Mouse (Mus musculus): Measurements from ENCODE around the gene Gm17093. TPM values are rescaled to one million over a fixed set of nuclear protein-coding genes. Genes with fewer than 3 reads are reported as not detected.
"Not testable (repeated sequence)": the region's sequence is repeated elsewhere in the genome, so short reads cannot be mapped to it uniquely, and the experiment has no call there.

The Gm17093 gene
- total RNA-seq (2022) = not detected

- not testable (repeated sequence) for DNase-seq (ENCODE audit: low spot score in 2 of 2)
Observed at GRCm38 (mm10) chr14:44517976-44518375, at the start of gene Gm17093. Gene Gm17093, plus strand, starts transcription at chr14:44518276.

GRCm38 (mm10) chr14:44492163-44492562, 25.9 kb upstream of the Gm17093 start, which contains the start of gene BC061237:
Gene BC061237, plus strand, starts transcription at chr14:44492463.
- DNase-seq (ENCODE audit: low spot score in 2 of 2) = not testable (repeated sequence)

- not testable (repeated sequence) for DNase-seq (ENCODE audit: low spot score in 2 of 2)
Observed at GRCm38 (mm10) chr14:44547961-44548360, 29.9 kb downstream of the Gm17093 start.

Other genes starting within 250 kb of the Gm17093 start
- gene Gm8220, start 232.7 kb upstream of the Gm17093 start, total RNA-seq (2022) = not detected
- not detected for gene Gm5930, start 179.7 kb upstream of the Gm17093 start, total RNA-seq (2022)
- not detected for gene Gm8229, start 152.9 kb upstream of the Gm17093 start, total RNA-seq (2022)
- not detected for gene Gm3371, start 107.6 kb upstream of the Gm17093 start, total RNA-seq (2022)
- gene Gm8232, start 84.6 kb upstream of the Gm17093 start, total RNA-seq (2022) = not detected
- gene BC061237, start 25.8 kb upstream of the Gm17093 start, total RNA-seq (2022) = not detected
- gene Gm8247, start 64.9 kb downstream of the Gm17093 start, total RNA-seq (2022) = not detected
- not detected for gene Gm5624, start 109.7 kb downstream of the Gm17093 start, total RNA-seq (2022)
- not detected for gene Gm8257, start 188.2 kb downstream of the Gm17093 start, total RNA-seq (2022)
- not detected for gene Gm8267, start 232.1 kb downstream of the Gm17093 start, total RNA-seq (2022)